Mouse (Mus musculus) E14TG2a.4 (cell line): ENCODE results near the gene Fam135a.

Experiments used
- CTCF ChIP-seq: conservative IDR thresholded peaks from 2 replicates; pipeline ENCODE4 v1.5.1; 2014; ENCODE audit warnings: low read length
- NANOG ChIP-seq: IDR thresholded peaks from 2 replicates; pipeline ENCODE4 v1.6.1; 2014; ENCODE audit warnings: borderline replicate concordance, low read length, mixed read lengths

DNA sequence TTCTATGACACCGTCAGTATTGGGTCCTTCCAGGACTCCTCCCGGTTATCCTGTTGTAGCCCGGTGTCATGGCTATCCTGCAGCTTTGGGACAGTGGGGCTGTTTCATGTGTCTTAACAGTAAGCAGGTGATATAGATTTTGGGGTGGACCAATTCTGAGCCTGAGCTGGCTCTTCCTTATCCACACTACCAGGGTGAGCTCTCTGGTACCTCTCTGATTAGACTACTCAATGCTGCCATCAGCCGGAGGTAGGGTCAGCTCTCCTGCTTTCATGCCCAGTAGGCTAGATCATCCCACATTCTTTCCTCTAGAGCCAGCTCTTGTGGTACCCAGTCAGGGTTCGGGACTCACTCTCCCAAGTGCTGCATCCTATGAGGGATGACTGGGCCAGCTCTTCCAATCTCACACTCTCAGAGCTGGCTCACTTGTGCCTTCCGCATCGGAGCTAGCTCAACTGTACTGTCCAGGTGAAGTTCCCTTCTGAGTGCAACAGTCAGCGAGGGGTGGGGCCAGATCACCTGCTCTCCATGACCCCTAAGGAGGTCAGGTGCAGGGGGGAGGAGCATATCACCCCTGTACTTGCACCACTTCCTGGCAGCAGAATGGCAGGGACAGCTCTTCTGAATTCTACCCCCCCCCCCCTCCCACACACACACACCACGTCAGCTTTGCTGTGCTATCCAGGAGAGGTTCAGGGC, 132.0 kb downstream of the Fam135a start:
- TF ChIP-seq NANOG (no peak), CTCF (no peak)
